Mouse (Mus musculus) heart, adult 18-20 months (tissue): Measurements from ENCODE around the gene 3110021N24Rik. TPM values are rescaled to one million over a fixed set of nuclear protein-coding genes. Genes with fewer than 3 reads are reported as not detected.
A peak's percentile ranks its signal among the peaks of the same experiment; 100 is the strongest.
"Not testable (repeated sequence)": the region's sequence is repeated elsewhere in the genome, so short reads cannot be mapped to it uniquely, and the experiment has no call there.

ENCODE experiments used
- DNase-seq, 2 experiments: peaks; one replicate each; pipeline ENCODE4 v3.0.0; 2021 to 2022; ENCODE audit warnings: mixed read lengths in 1 of 2
- long read RNA-seq, 2 experiments: library from polyadenylated mRNA; stranded (forward); transcript quantifications; one replicate each; pipeline ENCODE4 v2.0.0; 2021
- total RNA-seq, 2 experiments: library from RNA; stranded (reverse); gene quantifications; 2 replicates each; pipeline ENCODE4 v1.2.3; 2021

Gene 3110021N24Rik
- total RNA-seq = under 1 TPM; 0.20 to 0.31 TPM
- long read RNA-seq, experiment 1, partial matches to known transcripts = 0 of 1 reads
- long read RNA-seq, experiment 1, other reads (novel, unspliced or antisense) = 1 of 1 reads
- long read RNA-seq, experiment 2, partial matches to known transcripts = 0 of 2 reads
- long read RNA-seq, experiment 2, other reads (novel, unspliced or antisense) = 2 of 2 reads

DNA sequence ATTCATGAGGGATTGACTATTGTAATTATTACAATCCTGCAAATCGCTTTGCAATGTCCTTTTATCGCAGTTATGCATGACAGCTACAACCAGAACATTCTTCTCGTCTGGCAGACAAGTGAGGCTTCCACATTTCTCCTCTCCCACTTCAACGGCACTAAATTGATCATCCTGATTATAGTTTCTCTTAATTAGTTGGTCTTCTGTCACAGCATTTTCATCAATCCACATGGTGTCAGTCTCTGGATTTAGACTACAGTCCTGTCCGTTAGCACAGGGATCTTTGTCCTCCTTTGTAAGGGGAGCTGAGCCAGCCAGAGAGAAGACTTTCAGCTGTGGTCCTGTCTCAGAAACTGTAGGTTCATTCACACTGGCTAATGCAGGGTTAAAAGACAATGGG is at the start of gene 3110021N24Rik:
TSS of gene 3110021N24Rik (plus strand) at position 301 of the 400 bp plus-strand sequence.
- DNase-seq = no peak

GRCm38 (mm10) chr4:108686156-108686555 is 33.3 kb upstream of the 3110021N24Rik start:
- no peak for DNase-seq

DNA sequence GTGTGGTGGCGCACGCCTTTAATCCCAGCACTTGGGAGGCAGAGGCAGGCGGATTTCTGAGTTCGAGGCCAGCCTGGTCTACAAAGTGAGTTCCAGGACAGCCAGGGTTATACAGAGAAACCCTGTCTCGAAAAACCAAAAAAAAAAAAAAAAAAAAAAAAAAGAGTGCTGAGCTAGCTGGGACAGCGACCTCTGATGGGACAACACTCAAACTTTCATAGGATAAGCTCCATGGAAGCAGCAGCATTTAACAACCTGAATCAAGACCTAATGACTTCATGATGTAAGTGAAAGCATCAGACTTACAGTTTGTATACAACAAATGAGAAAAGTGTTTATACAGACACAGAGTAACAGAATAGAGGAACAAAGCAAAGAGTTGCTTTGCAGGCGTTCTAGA is 32.4 kb upstream of the 3110021N24Rik start:
- DNase-seq = not testable (repeated sequence)

DNA sequence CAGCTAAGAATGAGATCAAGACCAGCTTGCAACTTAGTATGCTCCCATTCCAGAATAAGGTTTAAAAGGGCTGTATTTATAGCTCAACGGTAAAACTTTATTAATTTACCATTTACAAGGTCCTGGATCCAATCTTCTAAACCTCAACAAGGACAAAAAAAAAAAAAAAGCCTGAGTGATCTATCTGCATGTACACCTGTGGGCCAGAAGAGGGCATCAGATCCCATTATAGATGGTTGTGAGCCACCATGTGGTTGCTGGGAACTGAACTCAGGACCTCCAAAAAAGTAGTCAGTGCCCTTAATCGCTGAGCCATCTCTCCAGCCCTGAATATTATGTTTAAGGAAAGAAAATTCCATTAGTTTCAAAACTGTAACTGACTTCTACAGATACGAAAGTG is 29.0 kb upstream of the 3110021N24Rik start:
- DNase-seq = no peak

- no peak for DNase-seq
Measured at GRCm38 (mm10) chr4:108691469-108691868, 28.0 kb upstream of the 3110021N24Rik start.

GRCm38 (mm10) chr4:108696934-108697333 is 22.5 kb upstream of the 3110021N24Rik start:
- peak; percentile 16 to 45 for DNase-seq

DNA sequence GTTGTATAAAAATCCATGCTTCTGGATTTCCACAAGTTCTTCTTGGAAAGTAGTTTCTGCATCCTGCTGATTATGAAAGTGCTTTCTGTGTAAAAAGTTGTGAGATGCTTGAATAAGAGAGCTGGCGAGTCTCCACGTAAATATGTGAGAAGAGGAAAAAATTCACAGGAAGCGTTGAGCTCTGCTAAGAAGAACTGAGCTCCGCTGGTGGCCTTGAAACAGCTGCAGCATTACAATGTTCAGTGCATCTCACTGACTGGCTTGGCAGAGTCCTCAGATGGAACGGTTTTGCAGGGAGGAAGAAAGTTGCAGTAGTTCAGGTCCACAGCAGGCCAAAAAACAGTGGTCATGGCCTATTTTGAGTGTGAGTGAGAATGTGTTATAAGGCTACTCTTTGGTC is 11.2 kb upstream of the 3110021N24Rik start:
- peak in 1 of 2 experiments; percentile 18 for DNase-seq

- no peak for DNase-seq
Measured at GRCm38 (mm10) chr4:108721245-108721784, 1.9 kb downstream of the 3110021N24Rik start.

DNA sequence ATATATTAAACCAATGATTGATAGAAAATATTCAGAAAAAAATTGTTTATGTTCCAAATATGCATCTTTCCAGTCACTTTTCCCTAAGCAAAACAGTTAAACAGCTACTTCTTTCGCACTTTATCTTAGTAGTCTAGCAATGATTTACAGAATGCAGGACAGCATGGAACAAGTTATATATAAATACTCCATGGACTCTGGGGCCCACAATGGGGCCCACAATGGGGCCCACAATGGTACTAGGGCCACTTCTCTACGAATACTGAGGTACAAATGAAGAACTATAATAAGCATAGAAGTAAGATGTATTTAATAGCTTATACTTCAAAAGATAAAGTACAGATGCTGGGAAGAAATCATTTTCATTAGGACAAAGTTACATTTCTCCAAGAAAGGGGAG is 4.7 kb downstream of the 3110021N24Rik start:
- DNase-seq = no peak

DNA sequence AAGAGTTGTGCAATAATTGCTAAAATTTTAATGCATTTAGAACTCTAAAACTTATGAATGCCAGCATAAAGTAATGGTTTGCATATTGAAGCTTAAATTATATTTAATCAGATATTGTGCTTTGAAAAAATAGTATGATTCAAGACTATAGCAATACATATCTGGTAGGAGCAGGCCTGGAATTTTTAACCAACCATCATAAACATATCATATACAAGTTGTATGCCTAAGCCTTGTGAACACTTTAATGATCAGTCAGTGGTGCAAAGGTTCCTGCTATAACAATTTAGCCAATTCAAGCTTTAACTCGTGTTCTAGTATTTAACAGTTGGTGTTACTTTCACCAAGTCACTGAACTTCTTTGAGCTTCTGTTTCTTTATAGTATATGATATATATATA is 11.0 kb downstream of the 3110021N24Rik start:
- no peak for DNase-seq

DNA sequence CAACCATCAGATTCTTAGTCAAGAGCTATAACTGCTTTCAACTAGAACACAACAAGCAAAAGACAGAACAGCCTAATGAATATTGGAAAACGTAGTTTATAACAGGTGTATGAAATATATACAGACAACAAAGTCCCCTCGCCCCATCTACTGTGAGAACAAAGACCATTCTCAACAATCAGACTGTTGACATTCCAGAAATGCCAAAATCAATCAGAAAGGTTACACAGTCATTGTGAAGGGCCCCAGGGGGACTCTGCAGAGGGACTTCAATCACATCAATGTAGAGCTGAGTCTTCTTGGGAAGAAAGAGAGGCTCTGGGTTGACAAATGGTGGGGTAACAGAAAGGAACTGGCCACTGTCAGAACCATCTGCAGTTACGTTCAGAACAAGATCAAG is 12.1 kb downstream of the 3110021N24Rik start:
- DNase-seq = no peak

GRCm38 (mm10) chr4:108746160-108746873 is 26.9 kb downstream of the 3110021N24Rik start:
- DNase-seq = no peak

DNA sequence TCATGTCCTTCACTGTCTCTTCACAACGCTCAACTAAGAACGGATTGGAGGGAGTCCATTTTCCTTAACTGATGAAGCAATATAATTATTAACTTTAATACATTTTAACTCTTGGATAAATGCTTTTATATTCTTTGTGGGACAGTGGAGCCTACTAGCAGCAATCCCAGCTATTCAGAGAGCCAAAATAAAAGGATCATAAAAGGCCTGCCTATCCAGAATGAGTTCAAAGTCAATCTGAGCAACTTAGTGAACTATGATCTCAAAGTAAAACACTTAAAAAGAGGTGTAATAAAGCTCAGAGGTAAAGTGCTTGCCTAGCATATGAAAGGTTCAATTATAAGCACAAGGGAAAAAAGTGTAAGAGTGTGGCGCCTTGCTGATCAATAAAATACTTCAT is 40.1 kb downstream of the 3110021N24Rik start:
- no peak for DNase-seq

GRCm38 (mm10) chr4:108768527-108768926 is 49.1 kb downstream of the 3110021N24Rik start:
- DNase-seq = no peak

- no peak for DNase-seq
Measured at GRCm38 (mm10) chr4:108779763-108780056, 60.3 kb downstream of the 3110021N24Rik start.

DNA sequence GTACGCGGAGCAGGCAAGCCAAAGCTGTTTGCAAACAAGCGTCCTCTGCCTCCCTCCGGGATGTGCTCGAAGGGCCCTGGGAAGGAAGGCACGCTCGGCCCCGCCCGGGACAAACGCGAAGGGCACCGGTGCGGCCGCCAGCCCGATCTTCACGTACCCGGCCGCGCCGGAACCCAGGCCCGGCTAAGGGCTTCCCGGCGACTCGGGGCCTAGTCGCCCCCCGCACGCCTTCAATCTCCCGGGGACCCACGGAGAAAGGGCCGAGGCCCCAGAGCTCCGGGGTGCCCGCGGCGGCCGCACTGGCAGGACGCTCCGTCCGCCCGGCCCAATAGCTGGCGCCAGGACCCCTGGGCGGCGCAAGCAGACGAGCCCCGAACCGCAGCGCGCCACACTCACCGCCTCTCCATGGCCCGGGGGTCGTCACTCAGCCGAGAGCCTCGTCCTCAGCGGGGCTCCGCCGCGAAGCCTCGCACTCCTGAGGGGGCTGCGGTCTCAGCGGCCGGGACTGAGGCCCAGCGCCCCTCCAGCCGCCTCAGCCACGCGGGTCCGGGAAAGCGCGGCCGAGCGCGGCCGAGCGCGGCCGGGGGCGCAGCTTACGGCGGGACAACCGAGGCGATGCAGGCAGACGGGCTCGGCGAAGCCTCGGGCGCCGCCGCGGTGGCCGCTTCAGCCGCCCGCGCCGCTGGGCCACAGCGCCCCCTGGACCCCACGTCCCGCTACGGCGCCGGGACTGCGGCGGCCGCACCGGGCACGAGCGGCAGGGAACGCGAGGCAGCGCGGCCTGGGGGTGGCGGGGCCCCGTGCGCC is 60.8 kb downstream of the 3110021N24Rik start, which contains the start of gene Zfyve9:
TSS of gene Zfyve9 (minus strand) at position 742 of the 807 bp plus-strand sequence.
- peak; percentile 83 to 87 for DNase-seq

- no peak for DNase-seq
Measured at GRCm38 (mm10) chr4:108780864-108781205, 61.4 kb downstream of the 3110021N24Rik start.

DNA sequence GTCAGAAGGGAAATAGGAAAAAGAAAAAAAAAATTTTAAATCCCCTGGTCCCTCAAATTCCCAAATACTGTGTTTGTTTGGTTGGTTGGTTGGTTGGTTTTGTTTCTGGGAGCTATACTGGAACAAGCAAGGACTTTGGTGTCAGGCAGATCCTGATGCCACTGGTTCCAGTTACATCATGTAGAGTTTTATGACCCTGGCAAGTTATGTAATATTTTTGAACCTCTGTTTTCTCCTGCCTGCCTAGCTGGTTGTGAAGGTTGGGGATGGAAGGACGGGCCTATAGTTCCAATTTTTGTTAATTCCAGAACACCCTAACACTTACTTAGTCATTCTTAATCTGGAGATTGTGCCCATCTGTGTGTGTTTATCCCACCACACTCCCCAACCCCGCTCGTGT is 62.1 kb downstream of the 3110021N24Rik start:
- DNase-seq = peak in 1 of 2 experiments; percentile 23

GRCm38 (mm10) chr4:108782421-108783085 is 63.1 kb downstream of the 3110021N24Rik start:
- peak; percentile 4 to 25 for DNase-seq

- no peak for DNase-seq
Measured at GRCm38 (mm10) chr4:108789258-108789936, 69.9 kb downstream of the 3110021N24Rik start.

DNA sequence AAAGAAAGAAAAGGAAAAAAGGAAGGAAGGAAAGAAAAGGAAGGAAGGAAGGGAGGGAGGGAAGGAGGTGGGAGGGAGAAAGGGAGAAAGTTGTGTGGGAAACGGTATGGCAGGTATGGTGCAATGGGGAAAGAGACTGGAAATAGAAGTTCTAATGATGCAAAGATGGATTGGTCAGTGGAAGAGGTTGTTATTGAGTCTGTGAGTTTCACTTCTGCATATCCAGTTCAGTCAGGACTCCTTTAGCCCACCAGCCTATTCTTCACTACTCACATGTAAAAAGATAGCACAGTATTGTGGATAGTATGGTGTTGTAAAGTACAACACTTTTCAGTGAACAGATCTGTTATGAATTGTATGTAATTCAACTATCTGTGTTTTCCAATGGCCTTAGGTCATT is 71.1 kb downstream of the 3110021N24Rik start:
- DNase-seq = no peak

GRCm38 (mm10) chr4:108793941-108794340 is 74.5 kb downstream of the 3110021N24Rik start:
- peak; percentile 18 to 36 for DNase-seq
